Mouse (Mus musculus) naive thymus-derived CD4-positive, alpha-beta T cell, adult 2 months (primary cell): Measurements from ENCODE around the gene Olfr809.

ENCODE experiments used
- DNase-seq: peaks from one replicate; pipeline ENCODE4 v3.0.0-alpha.2; 2011; ENCODE audit warnings: low read depth

Gene Olfr809

DNA sequence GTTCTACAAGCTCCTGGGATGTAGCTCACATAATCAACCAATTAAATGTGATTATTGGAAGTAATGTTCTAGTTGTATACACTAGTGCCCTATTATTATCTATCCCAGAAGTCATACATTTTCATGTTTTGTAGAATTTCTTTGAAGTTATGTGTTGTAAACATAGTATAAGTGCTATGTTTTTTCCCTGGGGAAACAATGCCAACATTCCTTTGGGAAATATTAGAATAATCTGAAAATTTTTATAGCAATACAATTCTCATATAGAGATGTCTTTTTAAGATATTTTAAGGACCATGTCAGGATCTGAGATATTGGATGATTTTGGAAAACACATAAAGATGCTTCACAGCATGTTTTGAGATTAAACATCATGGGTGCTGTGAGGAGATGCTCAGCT lies at the start of gene Olfr809:
TSS of gene Olfr809 (plus strand) at position 301 of the 400 bp plus-strand sequence.
- DNase-seq: no peak

DNA sequence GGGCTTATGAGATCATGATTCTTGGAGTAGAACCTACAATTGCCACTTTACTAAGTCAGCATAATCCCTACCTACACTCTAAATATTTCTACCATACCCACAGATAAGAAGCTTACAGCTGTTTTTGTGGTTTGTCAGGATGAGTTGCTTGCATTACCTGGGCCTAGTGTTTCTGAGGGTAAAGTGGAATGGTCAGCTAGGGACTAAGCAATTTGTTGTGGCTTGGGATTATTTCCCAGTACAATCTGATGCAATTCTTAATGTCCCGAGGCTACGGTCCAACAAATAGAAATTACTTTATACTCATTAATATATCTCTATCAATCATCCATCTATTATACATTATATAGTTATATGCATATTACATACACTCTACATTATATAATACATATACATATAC lies 45.2 kb upstream of the Olfr809 start, which contains the start of gene Olfr805:
TSS of gene Olfr805 (minus strand) at position 101 of the 400 bp plus-strand sequence.
- no peak for DNase-seq

GRCm38 (mm10) chr10:129741821-129742220 lies 32.6 kb upstream of the Olfr809 start, which contains the start of gene Olfr806:
Olfr806 (minus strand) TSS chr10:129741921.
- no peak for DNase-seq

GRCm38 (mm10) chr10:129757693-129758092 lies 16.7 kb upstream of the Olfr809 start, which contains the start of gene Olfr807:
Olfr807 (minus strand) TSS chr10:129757793.
- no peak for DNase-seq

GRCm38 (mm10) chr10:129765182-129765581 lies 9.3 kb upstream of the Olfr809 start, which contains the start of gene Olfr808:
Olfr808 (plus strand) TSS chr10:129765482.
- DNase-seq: no peak

- no peak for DNase-seq
Measured at GRCm38 (mm10) chr10:129778123-129778522, 3.7 kb downstream of the Olfr809 start.

GRCm38 (mm10) chr10:129794817-129795216 lies 20.4 kb downstream of the Olfr809 start, which contains the start of gene Olfr810:
Olfr810 (minus strand) TSS chr10:129794917.
- DNase-seq: no peak

DNA sequence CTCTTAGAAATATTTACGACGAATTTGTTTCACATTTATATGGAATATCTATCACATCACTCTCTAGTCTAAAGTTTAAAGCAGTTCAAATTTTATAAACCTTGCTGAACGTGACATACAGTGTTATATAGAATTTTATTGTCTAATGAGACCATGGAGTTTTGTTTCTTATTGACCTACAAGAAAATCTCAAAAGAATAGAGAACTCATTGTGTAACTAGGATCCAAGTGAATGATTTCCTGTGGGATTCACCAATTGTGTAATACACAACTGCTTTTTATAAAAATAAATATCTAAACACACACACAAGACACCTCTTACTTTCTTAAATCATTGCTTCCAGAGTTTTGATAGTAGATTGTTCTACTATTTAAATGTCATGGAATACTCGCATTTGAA lies 29.9 kb downstream of the Olfr809 start, which contains the start of gene Olfr811:
TSS of gene Olfr811 (minus strand) at position 101 of the 400 bp plus-strand sequence.
- DNase-seq: no peak
